Mouse (Mus musculus) right cerebral cortex, adult 2 months (tissue): Measurements from ENCODE around the gene Tubg2.
A peak's percentile ranks its signal among the peaks of the same experiment; 100 is the strongest.
"Not testable (repeated sequence)": the region's sequence is repeated elsewhere in the genome, so short reads cannot be mapped to it uniquely, and the experiment has no call there.

Experiments
- DNase-seq, 2 experiments: peaks; one replicate each; pipeline ENCODE4 v3.0.0; 2021 to 2022; ENCODE audit warnings: low spot score in 2 of 2

Tubg2 gene

GRCm38 (mm10) chr11:101138536-101139181 lies 17.0 kb upstream of the Tubg2 start:
- no peak for DNase-seq

DNA sequence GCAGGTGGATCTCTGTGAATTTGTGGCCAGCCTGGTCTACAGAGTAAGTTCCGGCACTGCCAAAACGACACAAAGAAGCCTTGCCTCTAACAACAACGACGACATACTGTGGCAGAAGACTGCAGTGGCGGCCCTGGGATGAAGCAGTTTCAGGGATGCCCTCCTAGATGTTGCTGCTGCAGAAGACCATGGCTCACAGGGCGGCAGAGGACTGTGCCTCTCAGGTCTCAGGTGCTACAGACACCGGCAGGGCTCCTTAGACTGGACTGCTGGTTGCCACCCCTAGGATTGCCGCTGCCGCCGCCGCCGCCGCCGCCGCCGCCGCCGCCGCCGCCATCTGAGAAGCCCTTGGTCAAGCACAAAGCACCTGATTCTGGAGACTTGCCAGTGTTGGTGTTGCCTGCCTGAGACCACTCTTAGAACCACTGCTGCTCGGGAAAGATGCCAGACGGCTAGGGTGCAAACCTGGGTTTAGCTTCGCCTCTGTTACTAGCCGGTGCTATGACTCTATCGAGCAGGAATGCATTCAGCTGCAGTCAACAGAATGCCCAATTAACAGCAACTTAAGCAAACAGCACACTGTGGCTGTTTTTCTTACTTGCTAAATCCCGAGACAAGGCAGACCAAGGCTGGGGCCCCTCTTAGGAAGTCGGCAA lies 15.4 kb upstream of the Tubg2 start:
- DNase-seq = no peak

DNA sequence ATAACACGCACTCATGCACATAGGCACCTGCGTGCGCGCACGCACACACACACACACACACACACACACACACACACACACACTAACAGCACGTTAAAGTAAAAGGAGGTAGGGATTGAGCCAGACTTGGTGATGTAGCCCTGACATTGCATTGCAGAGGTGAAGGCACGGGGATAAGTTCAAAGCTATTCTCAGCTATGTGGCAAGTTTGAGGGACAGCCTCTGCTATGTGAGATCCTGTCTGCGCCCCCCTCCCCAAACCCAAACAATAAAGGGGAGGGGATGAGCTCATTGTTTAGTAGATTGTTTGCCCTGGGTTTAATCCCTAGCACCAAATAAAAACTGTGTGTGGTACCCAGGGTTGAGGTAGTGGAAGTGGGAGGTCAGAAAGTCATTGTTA lies 14.6 kb upstream of the Tubg2 start:
- no peak for DNase-seq

- no peak for DNase-seq
Measured at GRCm38 (mm10) chr11:101142215-101142967, 13.3 kb upstream of the Tubg2 start.

DNA sequence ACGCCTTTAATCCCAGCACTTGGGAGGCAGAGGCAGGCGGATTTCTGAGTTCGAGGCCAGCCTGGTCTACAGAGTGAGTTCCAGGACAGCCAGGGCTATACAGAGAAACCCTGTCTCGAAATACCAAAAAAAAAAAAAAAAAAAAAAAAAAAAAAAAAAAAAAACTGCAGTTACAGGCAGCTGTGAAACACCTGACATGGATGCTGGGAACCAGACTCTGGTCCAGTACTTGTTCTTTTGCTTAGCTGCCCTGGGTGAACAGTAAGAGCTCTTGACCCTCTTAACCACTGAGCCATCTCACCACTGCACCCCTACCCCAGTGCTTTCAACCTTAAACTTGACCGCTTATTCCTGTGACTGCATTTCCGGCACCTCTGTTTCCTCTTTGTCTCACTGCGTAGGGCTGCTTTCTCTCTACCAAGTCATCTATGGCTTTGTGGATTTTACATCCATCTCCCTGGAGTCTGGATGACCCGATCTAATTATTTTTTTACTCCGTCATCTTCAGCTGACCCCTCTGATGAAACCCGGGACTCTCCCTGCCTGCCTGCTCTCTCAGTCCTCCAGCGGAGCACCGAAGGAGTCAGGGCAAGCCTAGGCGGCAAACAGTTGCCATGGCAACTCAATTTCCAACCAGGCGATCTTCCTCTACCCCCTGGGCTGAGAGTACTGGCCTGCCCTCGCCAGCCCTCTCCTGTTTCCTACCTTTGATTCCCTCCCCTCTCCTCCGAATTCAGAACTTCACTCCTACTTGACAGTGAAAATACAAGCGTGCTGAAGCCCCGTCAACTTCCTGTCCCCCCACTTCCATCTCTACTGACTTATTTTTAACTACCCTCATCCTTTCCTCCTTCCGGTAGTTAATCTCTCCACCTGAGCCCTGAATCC lies 12.1 kb upstream of the Tubg2 start:
- peak in 1 of 2 experiments; percentile 60 for DNase-seq

DNA sequence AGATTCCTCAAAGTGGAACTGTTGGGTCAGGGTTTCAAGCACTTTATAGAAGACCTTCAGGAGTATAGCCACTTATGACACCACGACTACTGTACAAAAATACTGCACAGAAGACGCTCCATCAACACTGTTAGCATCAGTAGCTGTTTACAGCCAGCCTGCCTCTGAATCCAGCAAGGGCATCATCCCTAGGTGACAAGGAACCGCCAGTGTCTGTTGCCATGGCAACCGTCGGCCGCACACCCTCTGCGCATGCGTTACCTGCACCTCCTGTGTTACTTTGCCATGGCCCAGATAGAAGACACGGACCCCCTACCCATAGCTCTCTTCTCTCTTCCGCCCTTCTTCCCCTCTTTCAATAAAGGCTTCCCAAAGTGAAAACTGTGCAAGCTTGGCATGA lies 9.3 kb upstream of the Tubg2 start:
- DNase-seq = peak in 1 of 2 experiments; percentile 59

DNA sequence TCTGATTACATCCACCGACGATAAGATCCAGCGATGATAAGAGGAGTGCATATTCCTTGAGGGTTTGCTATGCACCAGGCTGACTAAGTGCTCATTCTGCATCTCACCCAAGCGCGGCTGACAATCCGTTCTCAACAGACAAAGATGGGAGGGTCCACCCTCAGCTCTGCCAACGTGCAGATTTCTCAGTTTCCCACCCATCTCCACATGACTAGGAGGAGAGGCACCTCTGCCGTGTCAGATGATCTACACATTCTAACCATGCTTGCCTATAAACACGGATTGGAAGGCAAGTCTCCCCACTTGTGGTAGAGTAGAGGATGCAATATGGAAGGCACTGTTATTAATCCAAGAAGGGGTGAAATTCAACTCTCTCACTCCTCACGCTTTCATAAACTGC lies 7.0 kb upstream of the Tubg2 start:
- DNase-seq = no peak

GRCm38 (mm10) chr11:101149178-101150105 lies 6.3 kb upstream of the Tubg2 start:
- DNase-seq = no peak

GRCm38 (mm10) chr11:101151063-101151462 lies 4.6 kb upstream of the Tubg2 start:
- DNase-seq = no peak

DNA sequence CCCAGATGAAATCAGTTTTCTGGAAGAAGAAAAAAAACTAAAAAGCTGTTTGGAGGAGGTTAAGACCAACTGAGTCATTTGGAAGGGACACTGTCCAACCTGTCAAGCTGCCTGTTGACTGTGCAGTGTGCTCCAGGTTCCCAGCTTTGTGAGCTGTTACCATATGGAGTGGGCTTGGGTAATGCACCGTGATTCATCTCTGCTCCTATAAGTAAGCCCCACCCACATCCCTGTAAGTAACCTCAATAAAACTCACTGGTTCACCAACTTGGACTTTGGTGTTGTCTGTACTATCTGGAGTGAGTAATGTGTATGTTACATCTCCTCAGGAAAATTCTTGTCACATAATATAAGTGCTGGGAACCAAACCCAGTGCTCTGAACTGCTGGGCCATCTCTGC lies 2.9 kb upstream of the Tubg2 start:
- DNase-seq = no peak

DNA sequence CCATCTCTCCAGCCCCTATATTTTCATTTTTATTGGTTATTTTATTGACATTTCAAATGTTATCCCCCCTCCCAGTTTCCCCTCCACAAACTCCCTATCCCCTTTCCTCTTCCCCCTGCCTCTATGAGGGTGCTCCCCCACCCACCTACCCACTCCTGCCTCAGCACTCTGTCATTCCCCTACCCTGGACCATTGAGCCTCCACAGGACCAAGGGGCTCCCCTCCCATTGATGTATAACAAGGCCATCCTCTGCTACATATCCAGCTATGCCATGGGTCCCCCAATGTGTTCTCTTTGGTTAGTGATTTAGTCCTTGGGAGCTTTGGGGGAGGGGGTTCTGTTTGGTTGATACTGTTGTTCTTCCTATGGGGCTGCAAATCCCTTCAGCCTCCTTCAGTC lies 1.1 kb upstream of the Tubg2 start:
- DNase-seq = no peak

DNA sequence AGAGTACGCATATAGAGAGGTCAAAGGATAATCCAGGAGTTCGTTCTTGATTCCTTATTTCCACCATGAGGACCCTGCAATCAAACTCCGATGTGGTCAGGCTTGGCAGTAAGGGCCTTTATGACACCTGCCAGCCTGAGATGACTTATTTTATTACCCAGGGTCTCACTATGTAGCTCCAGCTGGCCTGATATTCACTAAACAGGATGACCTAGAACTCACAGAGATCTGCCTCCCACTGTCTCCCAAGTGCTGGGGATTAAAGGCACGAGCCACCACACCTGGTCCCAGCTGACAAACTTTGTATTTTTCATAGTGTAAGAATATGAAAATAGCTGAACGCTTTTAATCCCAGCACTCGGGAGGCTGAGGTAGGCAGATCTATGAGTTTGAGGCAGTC lies 556 bp upstream of the Tubg2 start:
- DNase-seq = no peak

DNA sequence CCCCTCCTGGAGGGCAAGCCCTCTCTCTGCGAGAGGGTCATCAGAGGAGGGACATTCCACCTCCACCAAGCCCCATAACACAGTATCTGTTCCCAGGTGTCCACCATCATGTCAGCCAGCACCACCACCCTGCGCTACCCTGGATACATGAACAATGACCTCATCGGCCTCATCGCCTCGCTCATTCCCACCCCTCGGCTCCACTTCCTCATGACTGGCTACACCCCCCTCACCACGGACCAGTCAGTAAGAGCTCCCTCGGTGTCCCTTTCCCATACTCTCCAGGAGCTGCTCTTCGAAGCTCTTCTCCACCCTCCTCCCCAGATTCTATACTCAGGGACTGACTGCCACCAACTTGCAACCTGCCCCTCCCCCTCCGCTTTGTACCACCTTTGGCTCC lies 4.4 kb downstream of the Tubg2 start:
- DNase-seq = not testable (repeated sequence)

- not testable (repeated sequence) for DNase-seq
Measured at GRCm38 (mm10) chr11:101160981-101161505, 5.3 kb downstream of the Tubg2 start.

DNA sequence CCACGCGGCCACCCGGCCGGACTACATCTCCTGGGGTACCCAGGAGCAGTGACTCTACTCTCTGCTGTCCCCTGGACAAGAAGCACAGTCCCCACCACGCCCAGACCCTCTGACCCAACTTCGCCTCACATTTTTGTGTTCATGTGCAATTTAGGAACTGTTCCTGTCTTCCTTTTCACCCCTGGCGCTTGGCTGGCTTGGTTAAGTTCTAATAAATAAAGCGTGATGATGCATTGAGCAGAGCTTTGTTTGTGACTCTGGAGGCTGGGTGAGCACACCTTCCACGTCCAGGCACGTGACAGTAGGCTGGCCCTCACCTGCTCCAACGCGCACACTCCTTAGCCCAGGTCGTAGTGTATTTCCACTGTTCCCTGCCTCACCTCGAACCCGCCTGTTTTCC lies 5.8 kb downstream of the Tubg2 start:
- no peak for DNase-seq

GRCm38 (mm10) chr11:101162301-101162700 lies 6.6 kb downstream of the Tubg2 start:
- DNase-seq = no peak

DNA sequence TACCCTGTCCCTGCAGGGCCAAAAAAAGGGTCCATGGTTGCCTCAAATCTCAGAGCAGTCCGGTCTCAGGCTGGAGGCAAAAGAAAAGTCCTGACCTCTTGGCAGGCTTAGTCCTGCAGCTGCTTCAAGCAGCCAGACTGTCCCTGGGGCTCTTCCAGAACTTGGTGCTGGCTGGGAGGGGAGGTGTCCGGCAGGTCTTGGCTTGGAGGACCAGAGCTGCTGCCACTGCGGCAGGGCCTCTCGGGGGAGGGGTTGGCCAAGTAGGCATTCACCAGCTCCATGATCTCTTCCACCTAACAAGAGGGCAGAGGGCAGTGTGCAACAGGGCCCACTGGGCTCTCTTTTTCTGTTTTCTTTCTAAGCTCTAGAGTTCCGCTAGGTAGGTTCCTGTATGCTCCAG lies 7.1 kb downstream of the Tubg2 start:
- DNase-seq = peak in 1 of 2 experiments; percentile 28

GRCm38 (mm10) chr11:101163476-101164350 lies 8.0 kb downstream of the Tubg2 start:
- no peak for DNase-seq

DNA sequence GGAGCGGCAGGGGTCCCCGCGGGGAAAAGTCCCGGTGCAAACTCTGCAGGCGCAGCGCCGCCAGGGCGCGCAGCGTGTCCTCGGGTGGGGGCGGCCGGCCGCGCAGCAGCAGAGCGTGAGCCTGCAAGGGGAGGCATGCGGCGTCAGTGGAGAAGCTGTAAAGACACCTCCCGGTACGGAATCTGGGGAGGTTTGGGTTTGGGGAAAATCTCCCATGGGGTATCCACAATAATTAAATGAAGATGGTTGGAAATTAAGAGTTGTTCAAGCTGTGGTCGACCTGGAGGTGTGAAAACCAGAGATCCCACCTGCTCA lies 8.6 kb downstream of the Tubg2 start:
- no peak for DNase-seq
